Mouse (Mus musculus) CD4-positive helper T cell, adult 2 months (primary cell): Measurements from ENCODE around the gene Olfr1325.
"Not testable (repeated sequence)": the region's sequence is repeated elsewhere in the genome, so short reads cannot be mapped to it uniquely, and the experiment has no call there.

Source experiments
- DNase-seq: peaks from one replicate; pipeline ENCODE4 v3.0.0-alpha.2; 2012; ENCODE audit warnings: low read depth, missing footprints, low spot score

Gene Olfr1325

GRCm38 (mm10) chrX:74592379-74592778, at the start of gene Olfr1325:
Olfr1325 (plus strand) TSS chrX:74592679.
- no peak for DNase-seq

- DNase-seq = no peak
Measured at GRCm38 (mm10) chrX:74574788-74575187, 17.7 kb upstream of the Olfr1325 start, which contains the start of gene Olfr1326-ps1. Olfr1326-ps1 (minus strand) TSS chrX:74574888.

DNA sequence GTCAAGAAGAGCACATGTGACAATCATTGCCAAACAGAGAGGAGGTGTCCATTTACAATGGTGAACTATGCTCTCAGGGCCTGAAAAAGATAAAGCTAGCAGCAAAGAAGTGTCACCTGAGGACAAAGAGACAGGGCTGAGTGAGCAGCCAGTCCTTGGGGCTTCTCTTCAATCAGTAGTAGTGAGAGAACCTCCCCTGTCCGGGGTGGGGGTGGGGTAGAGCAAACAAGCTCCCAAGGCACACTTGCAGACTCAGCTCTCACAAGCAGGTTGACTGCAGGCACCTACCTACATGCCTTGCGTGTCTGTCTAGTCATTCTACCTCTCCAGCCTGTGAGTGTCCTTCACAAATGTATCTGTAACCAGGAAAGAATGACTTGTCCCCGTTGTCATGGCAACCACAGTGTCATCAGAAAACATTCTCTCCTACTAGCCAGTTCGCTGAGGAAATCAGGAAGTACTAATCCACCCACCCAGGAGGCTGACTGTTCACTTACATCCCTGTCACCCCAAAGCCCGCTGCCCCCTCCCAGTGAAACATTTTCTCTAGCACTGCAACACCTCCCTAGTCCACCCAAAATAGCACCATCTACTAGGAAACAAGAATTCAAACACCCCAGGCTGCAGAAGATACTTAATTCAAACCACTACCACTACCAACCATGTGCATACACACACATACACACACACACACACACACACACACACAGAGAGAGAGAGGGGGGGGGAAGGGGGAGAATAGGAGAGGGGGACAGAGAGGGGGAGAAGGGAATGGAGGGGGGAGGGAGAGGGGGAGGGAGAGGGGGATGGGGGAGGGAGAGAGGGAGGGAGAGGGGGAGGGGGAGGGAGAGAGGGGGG, 53.2 kb downstream of the Olfr1325 start, which contains the start of gene Gm5640:
Gene Gm5640, minus strand, starts transcription at position 170 of the 858 bp plus-strand sequence.
- DNase-seq = not testable (repeated sequence)

- DNase-seq = not testable (repeated sequence)
Measured at GRCm38 (mm10) chrX:74646393-74646792, 53.9 kb downstream of the Olfr1325 start.
